Mouse (Mus musculus) embryonic facial prominence, embryonic 11.5 days (tissue): ENCODE data around the gene Osbpl9. TPM values are rescaled to one million over a fixed set of nuclear protein-coding genes. Genes with fewer than 3 reads are reported as not detected.
A peak's percentile ranks its signal among the peaks of the same experiment; 100 is the strongest.

Experiments
- ATAC-seq: fragments of 200-750 bp; cut with Nextera tagmentation; replicated peaks from 2 replicates; pipeline ENCODE4 v1.8.0; 2017; ENCODE audit warnings: low read depth; ENCODE audit not compliant: insufficient number of reproducible peaks, low FRiP score, low TSS enrichment
- DNase-seq: peaks from one replicate; pipeline ENCODE4 v3.0.0-alpha.2; 2015; ENCODE audit warnings: low spot score
- H3K27ac ChIP-seq: fragments of 300-500 bp; sonication (generic); replicated peaks from 2 replicates; pipeline ENCODE4 v1.5.1; 2014; ENCODE audit warnings: mild to moderate bottlenecking, low read depth, low read length, control low read depth
- H3K27me3 ChIP-seq: fragments of 300-500 bp; sonication (generic); 2 replicates; pipeline ENCODE4 v1.6.1; 2014; ENCODE audit warnings: mild to moderate bottlenecking, low read length, moderate library complexity, mixed read lengths; ENCODE audit not compliant: control insufficient read depth, insufficient read depth
- H3K36me3 ChIP-seq: fragments of 300-500 bp; sonication (generic); replicated peaks from 2 replicates; pipeline ENCODE4 v1.6.1; 2014; ENCODE audit warnings: low read depth, mild to moderate bottlenecking, low read length, moderate library complexity, mixed read lengths; ENCODE audit not compliant: control insufficient read depth, insufficient read depth
- H3K4me1 ChIP-seq: fragments of 300-500 bp; sonication (generic); 2 replicates; pipeline ENCODE4 v1.6.1; 2014; ENCODE audit warnings: low read length, mixed read lengths; ENCODE audit not compliant: control insufficient read depth, insufficient read depth
- H3K4me2 ChIP-seq: fragments of 300-500 bp; sonication (generic); 2 replicates; pipeline ENCODE4 v1.6.1; 2014; ENCODE audit warnings: low read depth, mild to moderate bottlenecking, control low read depth, low read length, moderate library complexity
- H3K4me3 ChIP-seq: fragments of 300-500 bp; sonication (generic); 2 replicates; pipeline ENCODE4 v1.5.1; 2014; ENCODE audit warnings: low read depth, low read length, control low read depth
- H3K9ac ChIP-seq: fragments of 300-500 bp; sonication (generic); replicated peaks from 2 replicates; pipeline ENCODE4 v1.6.1; 2014; ENCODE audit warnings: mild to moderate bottlenecking, control low read depth, low read length
- H3K9me3 ChIP-seq: fragments of 300-500 bp; sonication (generic); replicated peaks from 2 replicates; pipeline ENCODE4 v1.6.1; 2016; ENCODE audit warnings: mild to moderate bottlenecking, low read length, inconsistent platforms, mixed read lengths; ENCODE audit not compliant: control insufficient read depth
- WGBS: fragments of 180-500 bp; shearing (Covaris S2); extraction: QIAGEN DNeasy Blood & Tissue Kit; methylation state at CpG from one replicate; pipeline ENCODE4 v1.1.7; 2014; 5-methylcytosine and 5-hydroxymethylcytosine counted together
- polyA plus RNA-seq: library from polyadenylated mRNA; unstranded; fragments of >200 nt; fragmentation: Nextera tagmentation; extraction: Ambion mirVana; gene quantifications from 2 replicates; pipeline ENCODE4 v1.2.1, GENCODE M21; 2014

Gene Osbpl9
- polyA plus RNA-seq, 1 experiment from 2014 or later, result 81.0 TPM

DNA sequence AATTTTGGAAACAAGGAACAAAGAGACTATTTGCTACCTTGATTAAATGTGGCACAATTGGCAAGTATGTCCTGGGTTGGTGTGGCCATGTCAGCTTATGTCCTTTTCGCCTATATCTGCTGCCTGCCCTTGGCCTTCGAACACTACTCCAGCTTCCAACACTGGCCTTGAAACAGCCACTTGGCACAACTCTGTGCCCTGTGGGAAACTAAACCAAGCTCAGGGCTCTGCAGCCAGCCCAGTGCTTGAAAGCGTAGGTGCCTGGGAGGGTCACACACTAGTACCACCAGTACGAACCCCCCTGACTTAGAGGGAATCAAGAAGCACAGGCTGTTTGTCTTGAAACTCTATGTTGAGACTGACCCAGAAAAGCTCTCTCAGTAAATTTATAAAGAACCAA, 3.0 kb downstream of the Osbpl9 start:
- H3K9me3 ChIP-seq, result no peaks in the 10 kb centered on the region
- H3K27ac ChIP-seq, result no peak overlapping the region
- no peak overlapping the region for H3K4me2 ChIP-seq
- no peaks in the 10 kb centered on the region for H3K36me3 ChIP-seq
- no peak overlapping the region for H3K4me3 ChIP-seq
- no peaks in the 10 kb centered on the region for H3K4me1 ChIP-seq
- H3K9ac ChIP-seq, result no peak overlapping the region
- ATAC-seq (no peak), DNase-seq (no peak)
- no peaks in the 10 kb centered on the region for H3K27me3 ChIP-seq
- WGBS, result 92% methylated on average over 4 of the region's 4 CpGs

DNA sequence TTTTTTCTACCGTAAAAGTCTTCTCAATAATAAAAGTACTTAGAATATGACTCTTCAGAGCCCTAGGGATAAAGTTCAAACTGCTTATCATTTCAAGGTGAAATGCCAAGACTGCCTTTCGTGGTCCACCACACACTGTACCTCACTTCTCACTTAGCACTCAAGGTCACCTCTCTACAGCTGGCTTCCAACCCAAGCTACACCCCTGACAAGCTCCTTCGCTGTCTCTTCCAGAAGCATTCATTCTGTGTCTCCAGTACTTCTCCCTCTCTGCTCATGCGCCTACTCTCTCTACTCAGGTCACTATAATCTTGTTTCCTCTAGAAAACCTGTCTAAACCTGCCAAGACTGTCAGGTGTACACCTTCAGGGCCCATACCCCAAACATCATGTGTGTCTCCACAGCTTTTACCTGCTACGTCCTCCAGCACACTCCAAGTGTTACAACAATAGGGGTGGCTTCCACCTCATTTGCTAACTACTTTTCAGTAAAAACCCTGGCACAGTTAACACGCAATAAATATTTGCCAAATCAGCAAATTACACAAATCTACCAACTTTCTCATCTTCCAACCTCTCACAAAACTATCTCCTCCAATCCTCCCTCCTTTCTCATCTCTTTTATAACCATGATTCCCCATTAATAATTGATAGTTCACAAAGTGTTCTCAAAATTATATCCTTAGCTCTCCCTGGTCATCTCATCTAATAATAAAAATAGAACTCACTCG, 6.0 kb downstream of the Osbpl9 start:
- ATAC-seq, result no peak
- H3K36me3 ChIP-seq, result no peaks in the 10 kb centered on the region

DNA sequence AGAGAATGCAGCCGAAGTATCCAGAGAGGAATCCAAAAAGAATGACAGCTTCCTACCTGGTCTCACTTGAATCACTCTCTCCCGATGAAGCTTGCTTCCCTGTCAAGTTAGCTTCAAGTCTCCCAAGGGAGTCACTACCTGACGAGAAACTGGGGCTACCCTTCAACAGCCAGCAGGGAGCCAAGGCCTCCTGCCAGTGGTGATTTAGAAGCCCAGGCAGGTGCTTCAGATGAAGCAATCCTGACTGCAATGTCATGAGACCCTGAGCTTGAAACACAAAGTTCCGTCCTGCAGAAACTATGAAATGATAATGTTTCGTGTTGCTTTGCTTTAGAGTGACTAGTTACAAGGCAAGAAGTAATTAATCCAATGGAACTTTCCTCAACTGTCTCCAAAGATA, 8.2 kb downstream of the Osbpl9 start:
- ATAC-seq (no peak), DNase-seq (no peak)
- H3K27ac ChIP-seq, result no peak overlapping the region
- H3K9ac ChIP-seq, result no peak overlapping the region
- H3K27me3 ChIP-seq, result no peaks in the 10 kb centered on the region
- H3K36me3 ChIP-seq, result no peaks in the 10 kb centered on the region
- H3K4me3 ChIP-seq, result no peak overlapping the region
- WGBS, result 83% methylated on average over 5 of the region's 5 CpGs
- no peaks in the 10 kb centered on the region for H3K4me1 ChIP-seq
- H3K9me3 ChIP-seq, result no peaks in the 10 kb centered on the region
- H3K4me2 ChIP-seq, result no peak overlapping the region

More for the DNA sequence above, 6.0 kb downstream of the Osbpl9 start:
- Histone ChIP-seq H3K9me3 (no peaks in the 10 kb centered on the region), H3K4me1 (no peaks in the 10 kb centered on the region), H3K27me3 (no peaks in the 10 kb centered on the region), H3K4me3 (no peak overlapping the region), H3K4me2 (no peak overlapping the region), H3K9ac (no peak overlapping the region), H3K27ac (no peak overlapping the region)
- 87% methylated on average over 7 of the region's 7 CpGs for WGBS
- no peak for DNase-seq

DNA sequence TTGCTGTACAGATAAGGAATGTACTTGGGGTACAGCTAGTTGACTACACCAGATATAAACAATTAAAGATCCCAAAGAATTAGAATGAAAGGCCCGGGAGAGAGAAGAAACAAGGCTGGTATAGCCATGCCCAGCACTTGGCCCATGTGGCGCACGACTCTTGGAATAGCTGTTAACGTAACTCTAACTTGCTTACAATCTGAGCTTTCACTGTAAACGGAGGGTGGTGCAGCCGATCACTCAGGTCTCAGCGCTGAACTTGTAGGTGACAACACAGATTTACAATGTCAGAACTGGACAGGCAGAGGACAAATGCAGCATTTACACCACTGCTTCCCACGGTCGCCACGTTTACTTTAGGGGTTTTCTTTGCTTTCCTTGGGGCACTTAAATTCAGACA, 10.5 kb downstream of the Osbpl9 start:
- no peak for DNase-seq
- WGBS, result 88% methylated on average over 10 of the region's 10 CpGs
- no peak overlapping the region for H3K27ac ChIP-seq
- no peak overlapping the region for H3K4me3 ChIP-seq
- H3K27me3 ChIP-seq, result no peaks in the 10 kb centered on the region
- no peaks in the 10 kb centered on the region for H3K4me1 ChIP-seq
- no peaks in the 10 kb centered on the region for H3K36me3 ChIP-seq
- ATAC-seq, result no peak
- H3K9ac ChIP-seq, result no peak overlapping the region
- H3K4me2 ChIP-seq, result no peak overlapping the region
- H3K9me3 ChIP-seq, result no peaks in the 10 kb centered on the region

DNA sequence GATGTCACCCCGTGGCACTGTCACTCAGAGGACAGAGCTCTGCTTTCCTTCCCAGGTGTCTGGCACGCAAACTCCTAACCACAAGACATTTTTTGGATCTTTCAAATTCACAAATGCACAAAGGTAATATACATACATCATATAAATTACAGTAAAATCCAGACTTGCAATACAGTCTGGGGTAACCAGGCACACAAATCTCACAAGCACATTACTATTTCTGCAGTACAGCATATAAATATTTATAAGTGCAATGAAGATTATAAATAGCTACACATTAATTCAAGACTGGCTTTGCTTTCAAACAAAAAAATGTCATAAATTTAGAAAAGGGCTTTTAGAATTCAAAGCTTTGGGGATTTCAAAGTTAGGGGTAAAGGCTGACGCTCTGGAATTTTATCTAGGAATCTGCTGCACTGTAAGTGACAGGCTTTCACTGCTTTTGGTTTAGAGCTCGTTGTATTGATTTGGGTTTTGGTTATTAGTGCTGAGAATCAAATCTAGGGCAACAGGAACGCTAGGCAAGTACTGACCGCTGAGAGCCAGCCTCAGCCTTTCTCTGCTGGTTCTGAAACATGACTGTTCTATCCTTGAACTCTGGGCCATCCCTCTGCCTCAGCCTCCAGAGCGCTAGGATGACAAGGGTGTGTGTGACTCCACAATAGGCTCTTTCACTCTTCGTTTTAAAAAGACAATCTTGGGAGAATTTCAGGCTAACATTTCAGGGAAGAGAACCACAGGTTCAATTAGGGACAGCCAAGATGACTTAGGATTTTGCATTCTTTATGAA, 16.3 kb downstream of the Osbpl9 start:
- ATAC-seq (no peak), DNase-seq (no peak)
- no peak overlapping the region for H3K27ac ChIP-seq
- no peak overlapping the region for H3K4me3 ChIP-seq
- H3K4me2 ChIP-seq, result no peak overlapping the region
- H3K9me3 ChIP-seq, result no peaks in the 10 kb centered on the region
- H3K4me1 ChIP-seq, result no peaks in the 10 kb centered on the region
- H3K9ac ChIP-seq, result no peak overlapping the region
- H3K27me3 ChIP-seq, result no peaks in the 10 kb centered on the region
- 88% methylated on average over 8 of the region's 8 CpGs for WGBS
- H3K36me3 ChIP-seq, result no peaks in the 10 kb centered on the region

DNA sequence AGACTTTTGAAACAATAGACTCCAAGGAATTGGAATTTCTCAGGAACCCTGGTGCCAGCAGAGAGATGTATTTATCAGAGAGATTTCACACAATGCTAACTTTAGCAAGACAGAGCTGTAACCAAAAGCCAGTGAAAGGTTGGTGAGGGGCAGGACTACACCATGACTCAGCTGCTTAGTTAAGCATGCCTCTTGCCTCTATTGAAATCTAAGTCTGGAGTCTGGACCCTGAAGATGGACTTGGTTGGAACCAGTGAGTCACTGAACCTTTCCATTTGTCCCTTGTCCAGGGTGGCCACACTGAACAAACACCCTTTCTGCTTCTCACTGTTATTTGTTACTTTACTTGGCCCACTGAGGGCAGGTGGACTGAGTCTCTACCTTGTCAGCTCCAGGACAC, 26.4 kb downstream of the Osbpl9 start:
- H3K36me3 ChIP-seq, result no peaks in the 10 kb centered on the region
- DNase-seq, result no peak

DNA sequence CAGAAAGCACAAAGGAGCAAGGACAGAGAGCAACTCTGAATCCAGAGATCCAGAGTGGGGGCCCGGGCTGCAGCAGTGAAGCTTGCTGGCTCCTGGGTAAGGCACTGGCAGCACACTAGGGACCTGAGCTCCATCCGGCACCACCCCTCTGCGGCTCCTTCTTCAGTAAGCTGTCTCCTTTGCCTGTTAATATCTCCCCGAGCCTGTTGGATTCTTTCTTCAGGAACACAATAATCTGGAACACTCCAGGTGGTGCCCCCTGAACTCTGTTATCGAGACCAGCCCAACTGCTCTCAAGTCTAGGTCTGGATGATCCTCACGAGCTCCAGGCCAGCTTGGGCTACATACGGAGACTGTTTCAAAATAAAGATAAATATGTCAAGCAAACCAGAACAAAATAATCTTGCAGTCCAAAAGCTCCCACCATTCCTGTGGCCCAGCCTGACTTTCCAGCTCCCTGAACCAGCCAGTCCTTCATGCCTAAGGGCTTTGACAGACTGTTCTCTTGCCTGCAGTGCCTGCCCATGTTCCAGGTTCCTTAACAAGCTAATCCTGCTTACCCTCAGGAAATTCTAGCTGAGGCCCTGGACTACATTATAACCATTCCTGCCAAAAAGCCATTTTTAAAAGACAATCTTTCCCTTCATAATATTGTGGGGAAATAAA, 28.2 kb downstream of the Osbpl9 start:
- Histone ChIP-seq H3K4me1 (no peaks in the 10 kb centered on the region), H3K27me3 (no peaks in the 10 kb centered on the region), H3K9me3 (no peaks in the 10 kb centered on the region), H3K4me2 (no peak overlapping the region), H3K9ac (no peak overlapping the region), H3K27ac (no peak overlapping the region), H3K36me3 (no peaks in the 10 kb centered on the region), H3K4me3 (no peak overlapping the region)
- ATAC-seq, result no peak
- DNase-seq, result no peak
- 38% methylated on average over 7 of the region's 7 CpGs for WGBS

More for the DNA sequence above, 26.4 kb downstream of the Osbpl9 start:
- Histone ChIP-seq H3K9ac (no peak overlapping the region), H3K4me1 (no peaks in the 10 kb centered on the region), H3K4me2 (no peak overlapping the region), H3K27ac (no peak overlapping the region), H3K9me3 (no peaks in the 10 kb centered on the region), H3K27me3 (no peaks in the 10 kb centered on the region), H3K4me3 (no peak overlapping the region)
- no peak for ATAC-seq

DNA sequence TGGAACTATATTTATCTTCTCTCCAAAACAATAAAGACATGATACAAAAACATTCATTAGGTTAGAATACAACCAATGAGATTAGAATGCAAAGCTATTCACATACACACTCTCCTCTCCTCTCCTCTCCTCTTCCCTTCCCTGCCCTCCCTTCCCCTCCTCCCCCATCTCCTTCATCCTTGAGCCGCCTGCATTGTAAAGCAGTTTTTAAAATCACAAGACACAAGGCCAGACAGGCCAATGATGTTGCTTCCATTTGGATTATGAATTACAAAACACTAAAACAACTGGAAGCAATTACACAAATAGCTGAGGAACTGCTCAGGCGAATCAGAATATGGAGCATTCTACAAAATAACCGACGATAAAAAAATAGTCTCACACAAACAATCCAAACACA, 28.7 kb downstream of the Osbpl9 start:
- ATAC-seq, result no peak
- Histone ChIP-seq H3K27ac (no peak overlapping the region), H3K4me3 (no peak overlapping the region), H3K9ac (no peak overlapping the region), H3K27me3 (no peaks in the 10 kb centered on the region), H3K36me3 (no peaks in the 10 kb centered on the region), H3K4me2 (no peak overlapping the region), H3K4me1 (no peaks in the 10 kb centered on the region), H3K9me3 (no peaks in the 10 kb centered on the region)
- 56% methylated on average over 4 of the region's 4 CpGs for WGBS
- peak; percentile 16 for DNase-seq
